Mouse (Mus musculus): Measurements from ENCODE around the gene Itga9. TPM values are rescaled to one million over a fixed set of nuclear protein-coding genes. Genes with fewer than 3 reads are reported as not detected.

The Itga9 gene
- total and polyA plus RNA-seq, 2 experiments = 9.1 to 15.8 TPM

DNA sequence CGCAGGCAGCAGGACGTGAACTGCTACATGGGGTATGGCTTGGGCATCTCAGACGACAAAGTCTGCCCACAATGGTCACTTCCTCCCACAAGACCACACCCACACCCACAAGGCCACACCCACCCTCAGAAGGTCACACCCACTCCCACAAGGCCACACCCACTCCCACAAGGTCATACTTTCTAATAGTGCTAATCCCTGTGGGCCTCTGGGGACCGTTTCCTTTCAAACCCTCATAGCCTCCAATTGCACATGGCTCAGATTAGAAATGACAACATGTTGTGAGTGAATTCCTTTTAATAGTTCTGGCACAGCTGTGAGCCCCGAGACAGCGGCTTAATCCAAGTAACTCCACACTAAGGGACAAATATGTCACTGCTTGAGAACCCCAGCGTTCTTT is 280.7 kb downstream of the Itga9 start:
- TF ChIP-seq CTCF (IDR thresholded peaks at IDR 0.05; ENCODE audit: low read depth, low read length) (no peak), POLR2A (IDR thresholded peaks at IDR 0.05; ENCODE audit: extremely low read depth, insufficient read depth, low read length) (no peak)
- 87% methylated on average over 7 of the region's 7 CpGs for WGBS
- H3K27ac ChIP-seq (replicated peaks; ENCODE audit: insufficient read depth, low read depth, low read length) = no peak overlapping the region
- no peaks in the 10 kb centered on the region for H3K4me1 ChIP-seq (ENCODE audit: control insufficient read depth, insufficient read depth, low read length)
- no peak for DNase-seq (ENCODE audit: extremely low read depth, low read depth, low spot score)
- no peaks in the 10 kb centered on the region for H3K27me3 ChIP-seq (ENCODE audit: control insufficient read depth, insufficient read depth, low read length)
- no peaks in the 10 kb centered on the region for H3K79me2 ChIP-seq (ENCODE audit: control insufficient read depth, insufficient read depth, low read length)
- H3K36me3 ChIP-seq (ENCODE audit: control insufficient read depth, insufficient read depth, low read length) = no peaks in the 10 kb centered on the region
- no peak overlapping the region for H3K9ac ChIP-seq (ENCODE audit: low read depth, low read length)
- H3K4me3 ChIP-seq (ENCODE audit: insufficient read depth, low read depth, low read length) = no peak overlapping the region

DNA sequence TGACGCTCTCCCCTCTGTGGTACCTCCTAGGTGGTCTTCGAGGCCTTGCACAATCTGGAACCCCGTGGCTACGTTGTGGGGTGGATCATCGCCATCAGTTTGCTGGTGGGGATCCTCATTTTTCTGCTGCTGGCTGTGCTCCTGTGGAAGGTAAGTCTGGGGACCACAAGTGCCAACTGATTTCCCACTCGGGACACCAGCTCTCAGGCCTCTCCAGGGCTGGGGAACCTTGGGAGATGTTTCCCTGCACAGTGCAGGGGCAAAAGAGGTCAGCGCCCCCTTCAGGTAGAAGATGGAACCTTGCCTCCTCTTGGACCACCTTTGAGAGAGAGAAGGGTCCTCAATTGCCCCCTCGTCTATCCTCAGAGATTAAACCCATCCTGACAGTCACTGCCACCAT is 281.2 kb downstream of the Itga9 start:
- 90% methylated on average over 8 of the region's 8 CpGs for WGBS
- no peak for TF ChIP-seq POLR2A (IDR thresholded peaks at IDR 0.05; ENCODE audit: extremely low read depth, insufficient read depth, low read length)
- TF ChIP-seq CTCF (IDR thresholded peaks at IDR 0.05; ENCODE audit: low read depth, low read length) = no peak

DNA sequence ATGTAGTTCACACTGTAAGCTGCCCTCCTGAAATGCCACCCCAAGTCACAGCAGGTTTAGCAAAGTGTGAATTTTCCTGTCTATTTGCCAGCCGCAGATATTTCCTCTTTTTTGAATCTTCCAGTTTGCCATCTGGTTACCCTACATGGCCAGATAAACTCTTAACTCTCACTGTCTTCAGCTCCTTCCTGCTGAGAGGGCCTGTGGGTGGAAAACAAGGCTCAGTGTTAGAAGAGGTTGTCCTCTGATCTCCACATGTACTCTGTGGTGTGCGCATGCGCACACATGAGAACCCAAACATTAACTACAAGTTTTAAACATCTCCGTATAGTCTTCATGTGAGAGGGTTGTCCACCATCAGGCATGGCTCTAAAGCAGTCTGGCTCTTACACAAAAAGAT is 283.7 kb downstream of the Itga9 start:
- no peaks in the 10 kb centered on the region for H3K4me1 ChIP-seq (ENCODE audit: control insufficient read depth, insufficient read depth, low read length)
- 93% methylated on average over 4 of the region's 4 CpGs for WGBS
- no peak overlapping the region for H3K9ac ChIP-seq (ENCODE audit: low read depth, low read length)
- no peak overlapping the region for H3K27ac ChIP-seq (replicated peaks; ENCODE audit: insufficient read depth, low read depth, low read length)
- H3K79me2 ChIP-seq (ENCODE audit: control insufficient read depth, insufficient read depth, low read length) = no peaks in the 10 kb centered on the region
- no peak for DNase-seq (ENCODE audit: extremely low read depth, low read depth, low spot score)
- no peak for TF ChIP-seq POLR2A (IDR thresholded peaks at IDR 0.05; ENCODE audit: extremely low read depth, insufficient read depth, low read length)
- TF ChIP-seq CTCF (IDR thresholded peaks at IDR 0.05; ENCODE audit: low read depth, low read length) = no peak
- H3K36me3 ChIP-seq (ENCODE audit: control insufficient read depth, insufficient read depth, low read length) = no peaks in the 10 kb centered on the region
- H3K27me3 ChIP-seq (ENCODE audit: control insufficient read depth, insufficient read depth, low read length) = no peaks in the 10 kb centered on the region
- H3K4me3 ChIP-seq (ENCODE audit: insufficient read depth, low read depth, low read length) = no peak overlapping the region

More for the DNA sequence above, 281.2 kb downstream of the Itga9 start:
- Histone ChIP-seq H3K9ac (ENCODE audit: low read depth, low read length) (no peak overlapping the region), H3K4me1 (ENCODE audit: control insufficient read depth, insufficient read depth, low read length) (no peaks in the 10 kb centered on the region), H3K27ac (replicated peaks; ENCODE audit: insufficient read depth, low read depth, low read length) (no peak overlapping the region), H3K79me2 (ENCODE audit: control insufficient read depth, insufficient read depth, low read length) (no peaks in the 10 kb centered on the region), H3K27me3 (ENCODE audit: control insufficient read depth, insufficient read depth, low read length) (no peaks in the 10 kb centered on the region), H3K36me3 (ENCODE audit: control insufficient read depth, insufficient read depth, low read length) (no peaks in the 10 kb centered on the region), H3K4me3 (ENCODE audit: insufficient read depth, low read depth, low read length) (no peak overlapping the region)
- no peak for DNase-seq (ENCODE audit: extremely low read depth, low read depth, low spot score)

DNA sequence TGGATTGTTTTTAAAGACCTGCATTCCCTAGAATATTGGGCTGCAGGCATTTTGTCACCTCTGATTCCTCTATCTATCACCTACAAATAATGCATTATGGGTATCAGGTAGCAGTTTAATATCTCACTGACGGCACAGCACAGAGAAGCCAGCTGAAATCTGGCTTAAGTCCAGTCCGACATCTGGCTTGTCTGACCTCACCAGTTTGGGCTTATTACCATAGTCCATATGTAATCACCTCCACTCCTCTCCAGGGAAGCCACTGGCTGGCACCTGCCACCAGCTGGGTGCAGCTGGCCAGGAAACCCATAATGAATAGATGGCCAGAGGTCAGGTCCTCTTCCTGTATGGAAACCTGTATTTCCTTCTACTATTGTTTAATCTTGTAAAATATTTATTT is 284.2 kb downstream of the Itga9 start:
- H3K36me3 ChIP-seq (ENCODE audit: control insufficient read depth, insufficient read depth, low read length) = no peaks in the 10 kb centered on the region
- no peak overlapping the region for H3K9ac ChIP-seq (ENCODE audit: low read depth, low read length)
- no peaks in the 10 kb centered on the region for H3K79me2 ChIP-seq (ENCODE audit: control insufficient read depth, insufficient read depth, low read length)
- 67% methylated on average over 2 of the region's 2 CpGs for WGBS
- no peaks in the 10 kb centered on the region for H3K27me3 ChIP-seq (ENCODE audit: control insufficient read depth, insufficient read depth, low read length)
- TF ChIP-seq CTCF (IDR thresholded peaks at IDR 0.05; ENCODE audit: low read depth, low read length) (no peak), POLR2A (IDR thresholded peaks at IDR 0.05; ENCODE audit: extremely low read depth, insufficient read depth, low read length) (no peak)
- no peak for DNase-seq (ENCODE audit: extremely low read depth, low read depth, low spot score)
- no peak overlapping the region for H3K27ac ChIP-seq (replicated peaks; ENCODE audit: insufficient read depth, low read depth, low read length)
- H3K4me1 ChIP-seq (ENCODE audit: control insufficient read depth, insufficient read depth, low read length) = no peaks in the 10 kb centered on the region
- H3K4me3 ChIP-seq (ENCODE audit: insufficient read depth, low read depth, low read length) = no peak overlapping the region

GRCm38 (mm10) chr9:118891068-118891467 is 284.6 kb downstream of the Itga9 start:
- 86% methylated on average over 6 of the region's 6 CpGs for WGBS

DNA sequence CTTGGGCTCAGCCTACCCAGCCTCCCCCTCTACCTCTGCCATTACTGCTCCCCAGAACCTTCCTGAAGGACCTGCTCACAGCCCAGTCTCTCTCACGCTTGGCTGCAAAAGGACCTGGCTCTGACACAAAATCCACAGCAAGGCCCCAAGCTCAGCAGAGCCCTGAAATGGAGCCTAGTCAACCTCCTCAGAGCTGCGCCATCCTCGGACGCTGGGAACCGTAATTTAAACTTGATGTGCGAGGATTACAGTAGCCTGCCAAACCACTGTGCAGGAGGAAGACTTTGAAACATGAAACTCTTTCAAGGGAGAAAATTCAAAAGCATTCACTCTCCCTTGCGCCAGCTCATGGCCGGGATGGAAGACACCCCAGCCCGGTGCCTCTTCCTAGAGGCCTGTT is 285.1 kb downstream of the Itga9 start:
- Histone ChIP-seq H3K79me2 (ENCODE audit: control insufficient read depth, insufficient read depth, low read length) (no peaks in the 10 kb centered on the region), H3K27me3 (ENCODE audit: control insufficient read depth, insufficient read depth, low read length) (no peaks in the 10 kb centered on the region), H3K27ac (replicated peaks; ENCODE audit: insufficient read depth, low read depth, low read length) (no peak overlapping the region), H3K36me3 (ENCODE audit: control insufficient read depth, insufficient read depth, low read length) (no peaks in the 10 kb centered on the region), H3K4me1 (ENCODE audit: control insufficient read depth, insufficient read depth, low read length) (no peaks in the 10 kb centered on the region), H3K4me3 (ENCODE audit: insufficient read depth, low read depth, low read length) (no peak overlapping the region), H3K9ac (ENCODE audit: low read depth, low read length) (no peak overlapping the region)
- 90% methylated on average over 9 of the region's 9 CpGs for WGBS
- TF ChIP-seq CTCF (IDR thresholded peaks at IDR 0.05; ENCODE audit: low read depth, low read length) (no peak), POLR2A (IDR thresholded peaks at IDR 0.05; ENCODE audit: extremely low read depth, insufficient read depth, low read length) (no peak)
- no peak for DNase-seq (ENCODE audit: extremely low read depth, low read depth, low spot score)

More at GRCm38 (mm10) chr9:118891068-118891467, 284.6 kb downstream of the Itga9 start:
- no peak for TF ChIP-seq CTCF (IDR thresholded peaks at IDR 0.05; ENCODE audit: low read depth, low read length)
- no peak for TF ChIP-seq POLR2A (IDR thresholded peaks at IDR 0.05; ENCODE audit: extremely low read depth, insufficient read depth, low read length)
- no peak overlapping the region for H3K27ac ChIP-seq (replicated peaks; ENCODE audit: insufficient read depth, low read depth, low read length)
- no peaks in the 10 kb centered on the region for H3K27me3 ChIP-seq (ENCODE audit: control insufficient read depth, insufficient read depth, low read length)
- DNase-seq (ENCODE audit: extremely low read depth, low read depth, low spot score) = no peak
- H3K79me2 ChIP-seq (ENCODE audit: control insufficient read depth, insufficient read depth, low read length) = no peaks in the 10 kb centered on the region
- H3K9ac ChIP-seq (ENCODE audit: low read depth, low read length) = no peak overlapping the region
- no peak overlapping the region for H3K4me3 ChIP-seq (ENCODE audit: insufficient read depth, low read depth, low read length)
- no peaks in the 10 kb centered on the region for H3K4me1 ChIP-seq (ENCODE audit: control insufficient read depth, insufficient read depth, low read length)
- no peaks in the 10 kb centered on the region for H3K36me3 ChIP-seq (ENCODE audit: control insufficient read depth, insufficient read depth, low read length)

All from liver, adult 2 months (tissue).